17 mouse cellular contexts compared by ENCODE assay signal in genomic region chr6:51355041-51355440, GRCm38 (mm10).
"Had no signal": no experiment of that assay in that cellular context is flagged by ENCODE, and none has a peak within 500 bp of the region (broad histone marks: within the 10 kb centered on the region; RNA-seq: fewer than 3 reads in every experiment).

No protein-coding gene starts in this region.

- ATAC-seq: liver, postnatal 0 days; midbrain, embryonic 13.5 days; midbrain, embryonic 15.5 days had no signal

- H3K9ac ChIP-seq: liver, embryonic 13.5 days; liver, embryonic 15.5 days; liver, postnatal 0 days; midbrain, embryonic 13.5 days; midbrain, embryonic 15.5 days; neural tube, embryonic 12.5 days; stomach, embryonic 15.5 days had no signal

- DNase-seq: liver; liver, embryonic 13.5 days; liver, postnatal 0 days; right cerebral cortex, postnatal 14 days; thymus, adult 2 months; thymus, postnatal 25 days; thymus, postnatal 4 days had no signal

- H3K36me3 ChIP-seq: liver, embryonic 13.5 days; liver, embryonic 15.5 days; midbrain, embryonic 13.5 days; midbrain, embryonic 15.5 days; neural tube, embryonic 12.5 days; stomach, embryonic 15.5 days had no signal

- H3K4me2 ChIP-seq: liver, embryonic 11.5 days; liver, embryonic 13.5 days; liver, embryonic 15.5 days; midbrain, embryonic 11.5 days; midbrain, embryonic 13.5 days; midbrain, embryonic 15.5 days; neural tube, embryonic 12.5 days; stomach, embryonic 15.5 days had no signal

- H3K27ac ChIP-seq: liver, embryonic 13.5 days; liver, embryonic 15.5 days; macrophage; midbrain, embryonic 13.5 days; midbrain, embryonic 15.5 days; neural tube, embryonic 12.5 days; stomach, embryonic 15.5 days; stomach, postnatal 0 days had no signal

- H3K9me3 ChIP-seq: liver, embryonic 13.5 days; liver, embryonic 15.5 days; midbrain, embryonic 13.5 days; midbrain, embryonic 15.5 days; neural tube, embryonic 12.5 days; stomach, embryonic 15.5 days had no signal

- H3K4me1 ChIP-seq: liver, embryonic 13.5 days; liver, embryonic 15.5 days; megakaryocyte, embryonic 14.5 days; midbrain, embryonic 13.5 days; midbrain, embryonic 15.5 days; neural tube, embryonic 12.5 days; stomach, embryonic 15.5 days had no signal

- H3K27me3 ChIP-seq: liver, embryonic 13.5 days; liver, embryonic 15.5 days; midbrain, embryonic 13.5 days; midbrain, embryonic 15.5 days; neural tube, embryonic 12.5 days; stomach, embryonic 15.5 days had no signal

- H3K4me3 ChIP-seq: liver, embryonic 13.5 days; liver, embryonic 15.5 days; megakaryocyte, embryonic 14.5 days; midbrain, embryonic 13.5 days; midbrain, embryonic 15.5 days; neural tube, embryonic 12.5 days; stomach, embryonic 15.5 days had no signal
